Mouse (Mus musculus): ENCODE measurements around the gene Chfr. TPM values are rescaled to one million over a fixed set of nuclear protein-coding genes. Genes with fewer than 3 reads are reported as not detected.
A peak's percentile ranks its signal among the peaks of the same experiment; 100 is the strongest.

The Chfr gene
- polyA plus RNA-seq, 2 experiments = 15.8 to 18.3 TPM

DNA sequence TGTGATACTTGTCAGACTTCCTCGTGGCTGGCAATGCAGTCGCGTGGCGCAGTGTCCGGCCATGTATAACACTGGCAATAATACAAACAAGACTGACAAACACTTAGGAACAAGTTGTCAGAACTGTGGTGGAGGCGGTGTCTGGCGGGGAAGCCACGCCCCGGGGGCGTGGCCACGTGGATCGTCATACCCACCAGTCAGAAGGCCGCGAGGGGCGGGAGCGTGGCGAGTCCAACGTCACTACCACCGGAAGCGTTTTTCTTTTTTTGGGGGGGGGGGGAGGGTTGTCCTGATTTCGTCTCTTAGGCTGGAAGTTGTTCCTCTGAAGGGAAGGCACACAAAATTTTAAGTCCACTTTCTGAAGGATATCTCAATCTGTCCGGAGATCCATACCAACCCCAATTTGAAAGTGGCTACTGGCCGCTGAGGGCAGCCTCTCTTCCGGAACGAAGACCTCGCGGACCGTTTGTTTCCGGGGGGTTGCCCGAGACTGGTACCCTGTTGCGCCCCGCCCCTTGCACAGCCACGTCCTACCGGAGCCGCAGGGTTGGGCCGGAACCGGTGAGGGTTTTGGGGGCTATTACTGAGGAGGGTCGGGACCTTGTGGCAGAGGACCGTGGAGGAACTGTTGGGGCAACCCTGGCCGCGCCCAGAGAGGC, 40.8 kb downstream of the Chfr start, which contains the start of gene Golga3:
Golga3 (plus strand) TSS at position 340 of the 659 bp plus-strand sequence.
- peak; percentile 90 to 91 (median 91) for DNase-seq (ENCODE audit: low read depth in 3 of 3, low spot score in 3 of 3)
- no peaks in the 10 kb centered on the region; the same call in 1 of the 2 replicates for H3K36me3 ChIP-seq (replicated peaks; ENCODE audit: control insufficient read depth, insufficient read depth, low read depth)
- peak; percentile 98 for ATAC-seq (ENCODE audit: insufficient read depth)
- peak within 1 kb of the TSS; percentile 94 for H3K9ac ChIP-seq (replicated peaks)
- no peaks in the 10 kb centered on the region for H3K9me3 ChIP-seq (ENCODE audit: control insufficient read depth, low read length)
- no peak for TF ChIP-seq EP300 (IDR thresholded peaks at IDR 0.05; ENCODE audit: low read depth)
- no peak for TF ChIP-seq CTCF (IDR thresholded peaks at IDR 0.05; ENCODE audit: low read depth)
- H3K27me3 ChIP-seq (ENCODE audit: control insufficient read depth, insufficient read depth, low read length) = no peaks in the 10 kb centered on the region
- H3K27ac ChIP-seq = peak within 1 kb of the TSS; percentile 60
- H3K4me2 ChIP-seq (ENCODE audit: low read depth) = peak within 1 kb of the TSS; percentile 89
- peak within 1 kb of the TSS; percentile 95 to 99 for H3K4me3 ChIP-seq (ENCODE audit: insufficient read depth in 1 of 2, low read depth in 2 of 2, low read length in 2 of 2)
- H3K4me1 ChIP-seq (replicated peaks; ENCODE audit: control insufficient read depth in 2 of 2, insufficient read depth in 2 of 2, low read length in 1 of 2) = peaks cover 17 to 21% of the 10 kb centered on the region in 2 experiments
- WGBS (ENCODE audit: insufficient replicate concordance) = under 1% methylated on average over 41 of the region's 41 CpGs

DNA sequence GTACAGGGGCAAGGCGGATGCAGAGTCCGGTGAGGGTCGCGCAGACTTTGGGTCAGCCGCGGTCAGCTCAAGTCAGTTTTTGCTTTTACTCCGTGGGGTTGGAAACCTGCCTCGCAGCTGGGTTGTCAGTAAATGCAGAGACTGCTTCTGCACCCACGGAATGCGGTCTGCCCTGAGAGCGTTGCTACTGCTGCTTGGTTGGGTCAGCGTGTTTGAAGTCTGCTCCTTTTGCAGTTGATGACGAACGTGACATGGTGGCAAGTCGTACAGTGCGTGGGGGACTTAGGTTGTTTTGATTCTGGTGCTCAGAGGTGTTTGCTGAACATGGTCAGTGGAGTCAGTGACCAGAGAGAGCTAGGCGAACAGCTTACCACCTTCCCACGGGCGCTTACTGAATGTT, 41.4 kb downstream of the Chfr start:
- H3K27ac ChIP-seq = peak overlapping the region; percentile 60
- peak overlapping the region; percentile 95 to 99 for H3K4me3 ChIP-seq (ENCODE audit: insufficient read depth in 1 of 2, low read depth in 2 of 2, low read length in 2 of 2)
- ATAC-seq (ENCODE audit: insufficient read depth) = peak; percentile 16; the same call in 1 of the 2 replicates
- DNase-seq (ENCODE audit: low read depth in 3 of 3, low spot score in 3 of 3) = no peak
- H3K27me3 ChIP-seq (ENCODE audit: control insufficient read depth, insufficient read depth, low read length) = no peaks in the 10 kb centered on the region
- H3K4me1 ChIP-seq (replicated peaks; ENCODE audit: control insufficient read depth in 2 of 2, insufficient read depth in 2 of 2, low read length in 1 of 2) = peaks cover 17 to 21% of the 10 kb centered on the region in 2 experiments
- peak overlapping the region; percentile 89 for H3K4me2 ChIP-seq (ENCODE audit: low read depth)
- no peak for TF ChIP-seq CTCF (IDR thresholded peaks at IDR 0.05; ENCODE audit: low read depth)
- no peak for TF ChIP-seq EP300 (IDR thresholded peaks at IDR 0.05; ENCODE audit: low read depth)
- peak overlapping the region; percentile 94 for H3K9ac ChIP-seq (replicated peaks)
- H3K36me3 ChIP-seq (replicated peaks; ENCODE audit: control insufficient read depth, insufficient read depth, low read depth) = no peaks in the 10 kb centered on the region
- 2% methylated on average over 19 of the region's 19 CpGs for WGBS (ENCODE audit: insufficient replicate concordance)
- H3K9me3 ChIP-seq (ENCODE audit: control insufficient read depth, low read length) = no peaks in the 10 kb centered on the region

- Histone ChIP-seq H3K9me3 (ENCODE audit: control insufficient read depth, low read length) (no peaks in the 10 kb centered on the region), H3K36me3 (replicated peaks; ENCODE audit: control insufficient read depth, insufficient read depth, low read depth) (peaks cover 7% of the 10 kb centered on the region; the same call in 1 of the 2 replicates), H3K27ac (0 out of 2 replicates have a peak overlapping the region, but pooled peaks have one; percentile 9), H3K9ac (replicated peaks) (peak overlapping the region; percentile 4; the same call in 1 of the 2 replicates), H3K27me3 (ENCODE audit: control insufficient read depth, insufficient read depth, low read length) (no peaks in the 10 kb centered on the region), H3K4me1 (replicated peaks; ENCODE audit: control insufficient read depth in 2 of 2, insufficient read depth in 2 of 2, low read length in 1 of 2) (peaks cover 17 to 21% of the 10 kb centered on the region in 2 experiments), H3K4me3 (ENCODE audit: insufficient read depth in 1 of 2, low read depth in 2 of 2, low read length in 2 of 2) (no peak overlapping the region; a peak in 1 of 4 replicates), H3K4me2 (ENCODE audit: low read depth) (peak overlapping the region; percentile 41)
- no peak for ATAC-seq (ENCODE audit: insufficient read depth)
- WGBS (ENCODE audit: insufficient replicate concordance) = 30% methylated on average over 2 of the region's 2 CpGs
- no peak for DNase-seq (ENCODE audit: low read depth in 3 of 3, low spot score in 3 of 3)
- no peak for TF ChIP-seq CTCF (IDR thresholded peaks at IDR 0.05; ENCODE audit: low read depth)
- TF ChIP-seq EP300 (IDR thresholded peaks at IDR 0.05; ENCODE audit: low read depth) = peak; percentile 69
Observed at GRCm38 (mm10) chr5:110178628-110179027, 43.0 kb downstream of the Chfr start.

- DNase-seq (ENCODE audit: low read depth in 3 of 3, low spot score in 3 of 3) (no peak), ATAC-seq (ENCODE audit: insufficient read depth) (no peak)
- Histone ChIP-seq H3K4me2 (ENCODE audit: low read depth) (no peak overlapping the region), H3K4me1 (replicated peaks; ENCODE audit: control insufficient read depth in 2 of 2, insufficient read depth in 2 of 2, low read length in 1 of 2) (peaks cover 17 to 18% of the 10 kb centered on the region in 2 experiments), H3K9me3 (ENCODE audit: control insufficient read depth, low read length) (no peaks in the 10 kb centered on the region), H3K27me3 (ENCODE audit: control insufficient read depth, insufficient read depth, low read length) (no peaks in the 10 kb centered on the region), H3K36me3 (replicated peaks; ENCODE audit: control insufficient read depth, insufficient read depth, low read depth) (peaks cover 14% of the 10 kb centered on the region), H3K27ac (no peak overlapping the region), H3K9ac (replicated peaks) (no peak overlapping the region), H3K4me3 (ENCODE audit: insufficient read depth in 1 of 2, low read depth in 2 of 2, low read length in 2 of 2) (no peak overlapping the region)
- TF ChIP-seq EP300 (IDR thresholded peaks at IDR 0.05; ENCODE audit: low read depth) (no peak), CTCF (IDR thresholded peaks at IDR 0.05; ENCODE audit: low read depth) (no peak)
- 69% methylated on average over 5 of the region's 5 CpGs for WGBS (ENCODE audit: insufficient replicate concordance)
Observed at GRCm38 (mm10) chr5:110181716-110182115, 46.1 kb downstream of the Chfr start.

- Histone ChIP-seq H3K9me3 (ENCODE audit: control insufficient read depth, low read length) (no peaks in the 10 kb centered on the region), H3K9ac (replicated peaks) (no peak overlapping the region), H3K27me3 (ENCODE audit: control insufficient read depth, insufficient read depth, low read length) (no peaks in the 10 kb centered on the region), H3K4me3 (ENCODE audit: insufficient read depth in 1 of 2, low read depth in 2 of 2, low read length in 2 of 2) (no peak overlapping the region), H3K27ac (no peak overlapping the region), H3K36me3 (replicated peaks; ENCODE audit: control insufficient read depth, insufficient read depth, low read depth) (peaks cover 32% of the 10 kb centered on the region), H3K4me2 (ENCODE audit: low read depth) (no peak overlapping the region), H3K4me1 (replicated peaks; ENCODE audit: control insufficient read depth in 2 of 2, insufficient read depth in 2 of 2, low read length in 1 of 2) (no peaks in the 10 kb centered on the region)
- 78% methylated on average over 10 of the region's 10 CpGs for WGBS (ENCODE audit: insufficient replicate concordance)
- no peak for DNase-seq (ENCODE audit: low read depth in 3 of 3, low spot score in 3 of 3)
- ATAC-seq (ENCODE audit: insufficient read depth) = no peak
- TF ChIP-seq CTCF (IDR thresholded peaks at IDR 0.05; ENCODE audit: low read depth) (peak; percentile 62), EP300 (IDR thresholded peaks at IDR 0.05; ENCODE audit: low read depth) (no peak)
Observed at GRCm38 (mm10) chr5:110203164-110203895, 67.7 kb downstream of the Chfr start.

All from liver, embryonic 14.5 days (tissue).